Mouse (Mus musculus): ENCODE measurements around the gene Tnip2. TPM values are rescaled to one million over a fixed set of nuclear protein-coding genes. Genes with fewer than 3 reads are reported as not detected.

Gene Tnip2
- polyA plus RNA-seq, 1 experiment from 2014 or later: 4.3 TPM

DNA sequence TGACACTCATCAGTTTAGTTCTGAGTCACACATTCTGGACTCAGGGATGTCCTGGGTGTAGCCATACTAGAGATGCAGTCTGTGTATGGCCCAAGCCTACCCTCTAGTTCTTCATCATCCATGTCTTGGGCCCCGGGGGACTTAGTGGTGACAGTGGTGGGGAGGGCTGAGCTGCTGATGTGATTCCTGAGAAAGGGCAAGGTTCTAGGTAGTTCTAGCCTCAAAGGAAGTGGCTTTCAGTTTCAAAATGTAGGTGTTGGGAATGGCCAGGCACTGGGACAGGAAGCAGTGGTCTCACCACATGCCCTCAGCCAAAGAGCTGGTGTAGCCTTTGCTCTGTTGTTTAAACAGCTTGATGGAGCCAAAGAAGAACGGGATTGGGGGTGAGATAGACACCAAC is 25.3 kb upstream of the Tnip2 start:
- Histone ChIP-seq H3K4me3 (ENCODE audit: low read depth, low read length) (no peak overlapping the region), H3K9me3 (ENCODE audit: control insufficient read depth, low read length) (no peaks in the 10 kb centered on the region), H3K27me3 (ENCODE audit: control insufficient read depth, insufficient read depth, low read length) (no peaks in the 10 kb centered on the region), H3K4me1 (replicated peaks; ENCODE audit: control insufficient read depth, insufficient read depth, low read length) (no peaks in the 10 kb centered on the region), H3K36me3 (ENCODE audit: control insufficient read depth, insufficient read depth, low read length) (no peaks in the 10 kb centered on the region), H3K27ac (ENCODE audit: low read depth, low read length) (no peak overlapping the region), H3K4me2 (replicated peaks; ENCODE audit: low read depth, low read length) (no peak overlapping the region), H3K9ac (ENCODE audit: low read depth, low read length) (no peak overlapping the region)
- 85% methylated on average over 2 of the region's 2 CpGs for WGBS
- ATAC-seq (ENCODE audit: low FRiP score): no peak
- DNase-seq (ENCODE audit: low spot score): no peak

DNA sequence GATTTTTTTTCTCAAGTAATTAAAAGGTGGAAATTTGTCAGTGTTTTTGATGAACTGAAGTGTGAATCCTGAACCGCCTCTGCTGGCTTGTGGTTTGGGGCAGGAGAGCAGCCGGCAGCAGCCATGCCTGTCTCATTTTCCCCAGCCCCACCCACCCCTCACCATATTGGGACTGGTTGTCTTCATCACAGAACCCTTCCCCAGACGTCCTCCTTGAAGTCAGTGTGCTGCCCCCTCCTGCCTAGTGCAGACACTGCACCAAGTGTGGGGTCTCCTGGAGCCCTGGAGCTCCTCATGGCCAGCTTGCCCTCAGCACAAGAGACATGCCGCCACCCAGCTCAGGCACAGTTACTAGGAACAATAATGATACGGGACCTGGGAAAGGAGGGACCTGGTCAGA is 24.7 kb upstream of the Tnip2 start:
- no peaks in the 10 kb centered on the region for H3K27me3 ChIP-seq (ENCODE audit: control insufficient read depth, insufficient read depth, low read length)
- ATAC-seq (ENCODE audit: low FRiP score): no peak
- no peak overlapping the region for H3K9ac ChIP-seq (ENCODE audit: low read depth, low read length)
- no peak overlapping the region for H3K4me3 ChIP-seq (ENCODE audit: low read depth, low read length)
- H3K27ac ChIP-seq (ENCODE audit: low read depth, low read length): no peak overlapping the region
- no peak overlapping the region for H3K4me2 ChIP-seq (replicated peaks; ENCODE audit: low read depth, low read length)
- 38% methylated on average over 5 of the region's 5 CpGs for WGBS
- H3K9me3 ChIP-seq (ENCODE audit: control insufficient read depth, low read length): no peaks in the 10 kb centered on the region
- H3K4me1 ChIP-seq (replicated peaks; ENCODE audit: control insufficient read depth, insufficient read depth, low read length): no peaks in the 10 kb centered on the region
- H3K36me3 ChIP-seq (ENCODE audit: control insufficient read depth, insufficient read depth, low read length): no peaks in the 10 kb centered on the region
- peak; percentile 45 for DNase-seq (ENCODE audit: low spot score)

DNA sequence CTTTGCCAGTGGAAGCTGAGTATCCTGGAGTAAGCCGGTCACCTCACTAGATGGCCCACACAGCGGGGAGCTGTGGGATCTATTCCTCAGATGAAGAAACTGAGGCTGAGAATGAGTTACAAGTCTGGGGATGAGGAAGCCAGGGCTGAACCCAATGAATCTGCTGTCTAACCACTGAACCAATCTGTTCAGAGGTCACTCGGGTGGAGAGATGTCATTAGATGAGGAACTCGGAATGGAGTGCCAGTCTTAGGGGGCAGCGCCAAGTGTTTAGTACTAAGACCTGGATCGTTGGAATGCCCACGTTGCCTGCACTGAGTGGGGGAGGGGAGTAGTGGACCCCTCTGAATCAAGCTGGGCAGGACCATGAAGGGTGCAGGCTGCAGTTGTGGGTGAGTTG is 24.3 kb upstream of the Tnip2 start:
- H3K9me3 ChIP-seq (ENCODE audit: control insufficient read depth, low read length): no peaks in the 10 kb centered on the region
- WGBS: 75% methylated on average over 7 of the region's 7 CpGs
- no peaks in the 10 kb centered on the region for H3K36me3 ChIP-seq (ENCODE audit: control insufficient read depth, insufficient read depth, low read length)
- no peaks in the 10 kb centered on the region for H3K27me3 ChIP-seq (ENCODE audit: control insufficient read depth, insufficient read depth, low read length)
- no peak for ATAC-seq (ENCODE audit: low FRiP score)
- H3K4me3 ChIP-seq (ENCODE audit: low read depth, low read length): no peak overlapping the region
- DNase-seq (ENCODE audit: low spot score): no peak
- H3K4me2 ChIP-seq (replicated peaks; ENCODE audit: low read depth, low read length): no peak overlapping the region
- no peak overlapping the region for H3K9ac ChIP-seq (ENCODE audit: low read depth, low read length)
- no peaks in the 10 kb centered on the region for H3K4me1 ChIP-seq (replicated peaks; ENCODE audit: control insufficient read depth, insufficient read depth, low read length)
- no peak overlapping the region for H3K27ac ChIP-seq (ENCODE audit: low read depth, low read length)

DNA sequence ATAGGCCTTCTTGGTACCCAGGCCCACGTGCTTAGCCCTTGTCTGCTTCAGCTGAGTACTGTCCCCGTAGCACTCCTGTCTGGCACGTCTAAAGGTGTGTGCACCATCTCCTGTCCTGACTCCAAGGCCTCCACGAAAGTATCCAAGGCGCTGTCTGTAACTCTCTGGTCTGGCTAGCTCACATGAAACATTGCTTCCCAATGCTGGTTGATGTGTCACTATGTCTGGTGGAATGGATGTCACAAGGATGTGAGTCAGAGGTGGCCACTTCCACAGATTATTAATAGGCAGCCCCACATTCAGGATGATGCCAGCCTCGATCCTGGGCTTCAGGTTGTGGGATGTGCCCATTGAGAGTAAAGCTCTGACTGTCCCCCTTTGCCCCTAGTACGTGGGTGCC is 22.0 kb upstream of the Tnip2 start:
- Histone ChIP-seq H3K4me1 (replicated peaks; ENCODE audit: control insufficient read depth, insufficient read depth, low read length) (no peaks in the 10 kb centered on the region), H3K27ac (ENCODE audit: low read depth, low read length) (no peak overlapping the region), H3K4me3 (ENCODE audit: low read depth, low read length) (no peak overlapping the region), H3K27me3 (ENCODE audit: control insufficient read depth, insufficient read depth, low read length) (no peaks in the 10 kb centered on the region), H3K36me3 (ENCODE audit: control insufficient read depth, insufficient read depth, low read length) (no peaks in the 10 kb centered on the region), H3K9ac (ENCODE audit: low read depth, low read length) (no peak overlapping the region), H3K4me2 (replicated peaks; ENCODE audit: low read depth, low read length) (no peak overlapping the region), H3K9me3 (ENCODE audit: control insufficient read depth, low read length) (no peaks in the 10 kb centered on the region)
- ATAC-seq (ENCODE audit: low FRiP score) (no peak), DNase-seq (ENCODE audit: low spot score) (no peak)
- WGBS: 85% methylated on average over 7 of the region's 7 CpGs

DNA sequence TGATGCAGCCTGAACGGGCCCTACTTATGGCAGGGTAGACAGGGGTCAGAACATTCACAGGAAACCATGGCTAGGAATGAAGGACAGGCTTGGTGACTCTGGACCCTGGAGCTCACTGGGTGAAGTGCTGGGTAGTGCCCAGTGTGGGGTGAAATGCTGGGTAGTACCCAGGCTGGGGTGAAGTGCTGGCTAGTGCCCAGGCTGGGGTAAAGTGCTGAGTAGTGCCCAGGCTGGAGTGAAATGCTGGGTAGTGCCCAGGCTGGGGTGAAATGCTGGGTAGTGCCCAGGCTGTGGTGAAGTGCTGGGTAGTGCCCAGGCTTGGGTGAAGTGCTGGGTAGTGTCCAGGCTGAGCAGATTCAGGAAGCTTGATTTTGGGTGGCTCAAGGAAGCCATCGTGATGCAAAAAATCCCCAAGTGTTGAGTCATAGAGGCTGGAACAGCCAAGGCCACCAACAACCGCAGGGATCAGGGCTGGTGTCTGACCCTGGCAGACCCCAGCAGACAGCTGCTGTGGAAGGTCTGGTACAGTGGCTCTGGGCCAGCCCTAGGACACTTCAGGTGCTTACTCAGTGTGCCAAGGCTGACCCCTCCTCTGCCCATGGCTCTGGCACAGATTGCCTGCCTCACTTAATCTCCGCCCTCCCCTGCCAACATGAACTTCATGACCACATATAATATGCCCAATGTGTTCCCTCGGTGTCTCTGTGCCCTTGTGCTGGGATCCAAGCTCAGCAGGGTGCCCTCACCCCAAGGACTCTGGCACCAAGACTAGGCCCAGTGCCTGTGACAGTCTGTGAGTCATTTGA is 21.2 kb upstream of the Tnip2 start:
- H3K27ac ChIP-seq (ENCODE audit: low read depth, low read length): no peak overlapping the region
- 84% methylated on average over 5 of the region's 5 CpGs for WGBS
- no peak for ATAC-seq (ENCODE audit: low FRiP score)
- no peaks in the 10 kb centered on the region for H3K4me1 ChIP-seq (replicated peaks; ENCODE audit: control insufficient read depth, insufficient read depth, low read length)
- no peaks in the 10 kb centered on the region for H3K9me3 ChIP-seq (ENCODE audit: control insufficient read depth, low read length)
- H3K27me3 ChIP-seq (ENCODE audit: control insufficient read depth, insufficient read depth, low read length): no peaks in the 10 kb centered on the region
- no peak for DNase-seq (ENCODE audit: low spot score)
- H3K9ac ChIP-seq (ENCODE audit: low read depth, low read length): no peak overlapping the region
- no peak overlapping the region for H3K4me3 ChIP-seq (ENCODE audit: low read depth, low read length)
- no peaks in the 10 kb centered on the region for H3K36me3 ChIP-seq (ENCODE audit: control insufficient read depth, insufficient read depth, low read length)
- H3K4me2 ChIP-seq (replicated peaks; ENCODE audit: low read depth, low read length): no peak overlapping the region

DNA sequence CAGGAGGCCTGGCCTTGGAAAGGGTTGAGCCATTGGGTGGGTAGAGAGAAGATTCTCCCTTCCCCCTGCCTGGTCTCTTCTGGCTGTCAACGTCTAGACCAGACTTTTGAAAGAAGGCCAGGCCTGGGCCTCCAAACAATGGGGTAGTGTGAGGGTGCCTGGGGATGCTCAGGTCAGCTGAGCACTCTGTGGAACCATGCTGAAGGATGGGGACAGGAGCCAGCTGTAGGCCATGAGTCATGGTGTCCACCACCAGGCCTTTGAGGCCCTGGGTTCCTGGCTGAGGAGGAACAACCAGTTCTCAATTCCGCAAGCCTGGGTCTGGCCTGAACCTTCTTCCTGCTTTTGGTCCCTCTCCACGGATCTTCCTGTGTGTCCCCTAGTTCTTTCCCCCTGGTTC is 20.0 kb upstream of the Tnip2 start:
- H3K9ac ChIP-seq (ENCODE audit: low read depth, low read length): no peak overlapping the region
- no peak overlapping the region for H3K27ac ChIP-seq (ENCODE audit: low read depth, low read length)
- H3K4me1 ChIP-seq (replicated peaks; ENCODE audit: control insufficient read depth, insufficient read depth, low read length): no peaks in the 10 kb centered on the region
- no peaks in the 10 kb centered on the region for H3K36me3 ChIP-seq (ENCODE audit: control insufficient read depth, insufficient read depth, low read length)
- H3K4me2 ChIP-seq (replicated peaks; ENCODE audit: low read depth, low read length): no peak overlapping the region
- no peak overlapping the region for H3K4me3 ChIP-seq (ENCODE audit: low read depth, low read length)
- ATAC-seq (ENCODE audit: low FRiP score): no peak
- H3K27me3 ChIP-seq (ENCODE audit: control insufficient read depth, insufficient read depth, low read length): no peaks in the 10 kb centered on the region
- no peak for DNase-seq (ENCODE audit: low spot score)
- H3K9me3 ChIP-seq (ENCODE audit: control insufficient read depth, low read length): no peaks in the 10 kb centered on the region
- 68% methylated on average over 3 of the region's 3 CpGs for WGBS

DNA sequence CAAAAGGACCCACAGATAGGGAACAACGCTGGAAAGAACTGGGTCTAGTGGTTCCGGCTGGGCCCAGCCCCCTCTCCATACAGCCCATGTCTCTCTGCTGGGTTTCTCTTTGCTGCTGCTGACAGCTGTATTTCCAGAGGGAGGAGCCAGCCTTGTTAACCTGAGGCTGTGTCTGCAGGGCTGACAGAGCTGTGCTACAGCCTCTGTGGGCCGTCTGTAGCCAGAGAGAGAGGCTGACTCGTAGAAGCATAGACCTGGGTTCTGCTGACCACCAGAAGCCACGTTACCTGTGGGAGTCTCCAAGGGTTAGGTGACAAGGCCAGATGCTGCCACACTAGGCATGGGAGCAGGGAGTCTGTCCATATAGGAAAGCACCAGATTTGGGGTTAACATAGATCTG is 19.3 kb upstream of the Tnip2 start:
- ATAC-seq (ENCODE audit: low FRiP score) (no peak), DNase-seq (ENCODE audit: low spot score) (no peak)
- H3K4me2 ChIP-seq (replicated peaks; ENCODE audit: low read depth, low read length): no peak overlapping the region
- H3K27ac ChIP-seq (ENCODE audit: low read depth, low read length): no peak overlapping the region
- H3K4me3 ChIP-seq (ENCODE audit: low read depth, low read length): no peak overlapping the region
- no peaks in the 10 kb centered on the region for H3K4me1 ChIP-seq (replicated peaks; ENCODE audit: control insufficient read depth, insufficient read depth, low read length)
- WGBS: 74% methylated on average over 5 of the region's 5 CpGs
- no peaks in the 10 kb centered on the region for H3K9me3 ChIP-seq (ENCODE audit: control insufficient read depth, low read length)
- no peaks in the 10 kb centered on the region for H3K36me3 ChIP-seq (ENCODE audit: control insufficient read depth, insufficient read depth, low read length)
- no peaks in the 10 kb centered on the region for H3K27me3 ChIP-seq (ENCODE audit: control insufficient read depth, insufficient read depth, low read length)
- H3K9ac ChIP-seq (ENCODE audit: low read depth, low read length): no peak overlapping the region

DNA sequence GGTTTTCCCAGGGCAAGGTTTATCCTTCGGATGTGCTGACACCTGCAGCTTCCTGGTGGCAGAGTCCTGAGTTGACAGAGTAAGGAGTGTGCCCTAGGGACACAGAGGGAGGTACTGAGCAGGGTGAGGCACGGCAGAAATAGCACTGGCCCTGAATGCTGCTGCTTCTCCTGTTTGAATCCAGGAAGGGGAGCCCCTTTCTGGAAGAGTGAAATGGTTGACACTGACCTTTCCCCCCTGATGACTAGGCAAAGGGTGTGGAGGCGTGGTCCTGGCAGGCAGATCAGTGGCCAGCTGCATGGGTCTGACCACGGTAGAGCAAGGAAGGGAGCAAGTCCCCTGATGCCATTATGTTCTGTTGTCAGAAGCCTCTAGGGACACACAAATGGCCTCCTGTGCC is 16.9 kb upstream of the Tnip2 start:
- H3K27ac ChIP-seq (ENCODE audit: low read depth, low read length): no peak overlapping the region
- 62% methylated on average over 4 of the region's 4 CpGs for WGBS
- no peak overlapping the region for H3K4me3 ChIP-seq (ENCODE audit: low read depth, low read length)
- no peaks in the 10 kb centered on the region for H3K4me1 ChIP-seq (replicated peaks; ENCODE audit: control insufficient read depth, insufficient read depth, low read length)
- no peaks in the 10 kb centered on the region for H3K36me3 ChIP-seq (ENCODE audit: control insufficient read depth, insufficient read depth, low read length)
- H3K9ac ChIP-seq (ENCODE audit: low read depth, low read length): no peak overlapping the region
- no peak for DNase-seq (ENCODE audit: low spot score)
- H3K4me2 ChIP-seq (replicated peaks; ENCODE audit: low read depth, low read length): no peak overlapping the region
- H3K9me3 ChIP-seq (ENCODE audit: control insufficient read depth, low read length): no peaks in the 10 kb centered on the region
- ATAC-seq (ENCODE audit: low FRiP score): no peak
- H3K27me3 ChIP-seq (ENCODE audit: control insufficient read depth, insufficient read depth, low read length): no peaks in the 10 kb centered on the region; the same call in 1 of the 2 replicates

DNA sequence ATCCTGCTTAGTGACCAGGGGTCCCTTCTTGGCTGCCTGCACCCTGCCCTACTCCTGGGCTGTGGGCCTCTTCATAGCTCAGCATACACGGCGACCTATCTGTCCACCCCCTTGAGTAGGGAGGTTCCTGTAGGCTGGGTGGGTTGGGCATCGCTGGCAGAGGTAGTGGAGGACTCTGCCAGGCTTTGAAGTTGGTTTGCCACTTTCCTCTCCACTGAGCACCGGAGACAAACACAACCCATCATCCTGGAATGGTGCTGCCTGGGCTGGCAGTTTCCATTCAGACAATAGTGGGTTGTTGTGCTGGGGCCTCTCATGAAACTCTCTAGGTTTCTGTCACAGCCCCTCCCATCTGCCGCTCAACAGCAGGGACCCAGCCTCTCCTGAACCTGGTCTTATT is 16.3 kb upstream of the Tnip2 start:
- no peak overlapping the region for H3K9ac ChIP-seq (ENCODE audit: low read depth, low read length)
- WGBS: 81% methylated on average over 5 of the region's 5 CpGs
- no peaks in the 10 kb centered on the region for H3K36me3 ChIP-seq (ENCODE audit: control insufficient read depth, insufficient read depth, low read length)
- no peak for DNase-seq (ENCODE audit: low spot score)
- no peaks in the 10 kb centered on the region; the same call in 1 of the 2 replicates for H3K27me3 ChIP-seq (ENCODE audit: control insufficient read depth, insufficient read depth, low read length)
- H3K4me3 ChIP-seq (ENCODE audit: low read depth, low read length): no peak overlapping the region
- no peak overlapping the region for H3K27ac ChIP-seq (ENCODE audit: low read depth, low read length)
- no peak for ATAC-seq (ENCODE audit: low FRiP score)
- no peak overlapping the region for H3K4me2 ChIP-seq (replicated peaks; ENCODE audit: low read depth, low read length)
- H3K4me1 ChIP-seq (replicated peaks; ENCODE audit: control insufficient read depth, insufficient read depth, low read length): no peaks in the 10 kb centered on the region
- H3K9me3 ChIP-seq (ENCODE audit: control insufficient read depth, low read length): no peaks in the 10 kb centered on the region

Measured in hindbrain, embryonic 11.5 days (tissue).